Mouse (Mus musculus) thymus, postnatal 14 days (tissue): ENCODE measurements around the gene Lztr1.

Experiments
- DNase-seq: peaks from one replicate; pipeline ENCODE4 v3.0.0; 2021

The Lztr1 gene

DNA sequence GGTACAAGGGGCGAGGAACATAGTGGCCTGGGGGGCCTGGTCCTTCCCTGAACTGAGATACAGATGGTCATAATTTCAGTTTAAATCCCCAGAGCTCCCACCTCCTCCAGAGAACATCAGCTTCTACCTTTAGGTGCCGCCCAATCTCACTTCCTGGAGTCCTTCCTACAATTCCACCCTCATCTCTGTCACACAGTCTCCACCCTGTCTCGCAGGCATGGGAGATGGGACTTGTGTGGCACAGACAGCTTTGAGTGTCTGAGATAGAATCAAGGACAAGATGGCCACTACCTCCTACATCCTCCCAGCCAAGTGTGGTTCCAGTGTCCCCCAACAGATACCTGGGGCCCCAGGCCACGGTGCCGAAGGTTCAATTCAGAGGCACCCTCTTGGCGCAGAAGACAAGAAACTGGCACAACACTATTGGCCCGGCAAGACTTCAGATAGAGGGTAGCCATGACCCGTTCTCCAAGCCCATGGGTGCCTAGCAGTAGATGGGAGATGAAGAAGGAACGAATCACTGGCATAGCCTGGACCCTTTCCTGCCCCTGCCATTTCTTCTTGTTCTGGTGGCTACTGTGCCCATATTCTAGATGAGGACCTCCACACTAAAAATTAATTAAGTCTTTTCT lies 51.0 kb downstream of the Lztr1 start:
- DNase-seq, result no peak

DNA sequence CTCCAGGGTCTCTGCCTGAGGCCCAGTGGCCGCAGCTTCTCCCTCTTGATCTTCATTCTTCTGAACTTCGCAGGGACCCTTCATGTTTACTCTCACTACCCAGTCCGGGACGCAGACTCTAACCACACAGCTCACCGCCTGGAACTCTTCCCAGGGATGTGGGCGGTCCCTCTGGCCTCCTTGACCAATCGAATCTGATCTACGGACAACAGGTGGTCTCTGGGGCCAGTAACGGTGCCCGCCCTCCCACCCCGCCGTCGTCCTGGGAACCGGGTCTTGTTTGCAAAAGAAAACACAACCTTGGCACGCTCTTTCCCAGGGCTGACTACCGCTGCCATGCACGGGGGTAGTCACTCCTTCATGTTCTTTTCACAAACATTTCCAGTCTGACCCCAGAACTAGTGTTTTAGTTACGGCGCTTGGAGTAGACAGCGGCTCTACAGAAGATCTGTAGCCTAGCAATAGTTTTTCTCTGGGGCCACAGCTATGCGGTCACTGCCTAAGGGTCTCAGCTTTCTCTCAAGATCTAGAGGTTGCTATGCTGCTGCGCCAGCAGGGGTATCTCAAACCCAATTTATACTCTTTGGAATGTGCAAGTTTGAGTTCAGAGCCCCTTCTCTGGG lies 52.8 kb downstream of the Lztr1 start, which contains the start of gene Lrrc74b:
Gene Lrrc74b (minus strand): TSS at position 120 of the 623 bp plus-strand sequence.
- DNase-seq, result no peak

DNA sequence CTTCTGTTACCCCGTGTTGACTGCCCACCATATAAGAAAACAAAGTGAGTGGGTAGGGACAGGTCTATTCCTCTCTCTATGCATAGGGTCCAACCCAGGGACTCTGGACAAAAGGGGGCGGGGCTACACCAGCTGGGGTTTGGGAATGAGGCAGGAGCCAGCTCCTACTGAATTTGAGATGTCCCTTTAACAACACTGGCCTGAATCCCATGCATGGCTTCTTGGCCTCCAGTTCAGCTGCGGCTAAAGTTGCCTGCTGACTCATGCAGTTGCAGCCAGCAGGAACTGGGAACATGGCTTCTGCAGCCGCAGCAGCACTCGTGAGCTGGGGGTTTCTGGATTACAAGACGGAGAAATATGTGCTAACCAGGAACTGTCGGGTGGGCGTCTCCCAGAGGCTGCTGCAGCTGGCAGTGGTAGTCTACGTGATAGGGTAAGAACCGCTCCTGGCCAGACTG lies 53.3 kb downstream of the Lztr1 start, which contains the start of gene P2rx6:
Gene P2rx6 (plus strand): TSS at position 135 of the 458 bp plus-strand sequence.
- DNase-seq, result no peak

DNA sequence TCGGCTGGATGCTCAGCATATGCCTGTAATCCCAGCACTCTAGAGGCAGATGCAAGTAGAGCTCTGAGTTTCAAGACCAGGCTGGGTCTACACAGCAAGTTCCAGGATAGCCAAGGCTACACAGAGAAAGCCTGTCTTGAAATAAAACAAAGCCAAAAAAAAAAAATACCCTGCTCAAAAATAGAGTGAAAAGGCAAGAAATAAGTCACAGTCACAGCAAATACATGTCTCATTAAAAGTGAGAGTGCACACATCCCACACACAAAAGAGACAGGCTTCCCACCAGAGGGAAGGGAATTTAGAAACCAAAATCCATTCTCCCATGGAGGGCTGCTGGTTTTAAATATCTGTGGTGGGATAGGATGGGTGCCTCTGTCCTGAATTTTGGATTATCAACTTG lies 55.1 kb downstream of the Lztr1 start:
- DNase-seq, result no peak

DNA sequence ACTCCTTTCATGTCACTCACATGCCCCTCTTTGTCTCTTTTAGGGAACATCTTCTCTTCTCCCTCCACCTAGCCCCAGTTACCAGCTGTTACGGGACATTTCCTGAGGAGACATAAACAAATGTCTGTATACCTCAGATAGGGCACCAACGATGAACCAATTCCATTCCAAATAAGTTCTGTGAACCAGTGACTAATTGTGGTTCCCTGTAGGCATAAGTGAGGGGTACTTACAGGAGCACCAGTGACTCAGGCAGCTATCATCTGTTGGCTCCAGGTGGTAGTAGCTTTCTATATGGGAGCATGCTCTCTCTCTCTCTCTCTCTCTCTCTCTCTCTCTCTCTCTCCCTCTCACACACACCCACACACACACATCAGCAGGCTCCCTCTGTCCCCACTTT lies 55.7 kb downstream of the Lztr1 start:
- no peak for DNase-seq

DNA sequence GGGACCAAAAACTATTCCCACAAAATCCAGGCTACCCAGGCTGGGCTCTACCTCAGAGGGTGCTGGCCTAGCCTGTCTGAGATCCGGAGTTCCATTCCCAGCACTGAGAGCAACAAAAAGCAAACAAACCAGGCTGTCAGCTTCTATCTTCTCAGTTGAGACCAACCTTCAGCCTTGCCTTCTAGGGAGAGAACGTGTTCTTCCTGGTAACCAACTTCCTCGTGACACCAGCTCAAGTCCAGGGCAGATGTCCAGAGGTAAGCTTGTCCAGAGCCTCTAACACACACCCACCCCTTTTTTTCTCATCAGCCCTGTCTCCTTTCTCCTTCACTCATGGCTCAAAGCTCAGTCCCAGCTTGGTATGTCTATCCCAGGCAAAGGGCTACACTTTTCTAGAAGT lies 56.3 kb downstream of the Lztr1 start:
- DNase-seq, result no peak

DNA sequence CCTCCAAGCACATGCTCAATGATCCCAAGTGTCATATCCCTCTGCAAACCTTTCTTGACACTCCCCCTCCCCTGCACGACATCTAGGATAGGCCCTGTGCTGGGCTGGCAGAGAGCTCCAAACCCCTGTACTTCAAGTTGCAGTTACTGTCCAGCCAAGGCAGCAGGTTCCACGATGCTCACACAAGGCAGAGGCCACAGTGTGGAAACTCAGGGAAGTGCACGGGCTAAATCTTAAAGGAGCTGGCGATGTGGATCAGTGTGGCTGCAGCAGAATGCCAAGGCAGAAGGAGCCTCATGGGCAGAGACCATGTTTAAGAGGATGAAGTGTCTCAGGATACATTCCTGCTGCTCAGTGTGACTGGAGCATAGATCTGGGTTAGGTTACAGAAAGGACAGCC lies 57.7 kb downstream of the Lztr1 start:
- no peak for DNase-seq
